Mouse (Mus musculus) spleen, adult 2 months (tissue): Measurements from ENCODE around the gene 4632433K11Rik.

Source experiments
- CTCF ChIP-seq: fragments of 200-500 bp; IDR thresholded peaks from 2 replicates; pipeline ENCODE4 v1.5.1; 2011; ENCODE audit warnings: mild to moderate bottlenecking, inconsistent platforms; ENCODE audit not compliant: insufficient read depth, insufficient read length, insufficient replicate concordance; ENCODE audit errors: extremely low read depth
- POLR2A ChIP-seq: fragments of 200-500 bp; IDR thresholded peaks from 2 replicates; pipeline ENCODE4 v1.6.1; 2011; ENCODE audit warnings: low read depth, low read length, inconsistent platforms

DNA sequence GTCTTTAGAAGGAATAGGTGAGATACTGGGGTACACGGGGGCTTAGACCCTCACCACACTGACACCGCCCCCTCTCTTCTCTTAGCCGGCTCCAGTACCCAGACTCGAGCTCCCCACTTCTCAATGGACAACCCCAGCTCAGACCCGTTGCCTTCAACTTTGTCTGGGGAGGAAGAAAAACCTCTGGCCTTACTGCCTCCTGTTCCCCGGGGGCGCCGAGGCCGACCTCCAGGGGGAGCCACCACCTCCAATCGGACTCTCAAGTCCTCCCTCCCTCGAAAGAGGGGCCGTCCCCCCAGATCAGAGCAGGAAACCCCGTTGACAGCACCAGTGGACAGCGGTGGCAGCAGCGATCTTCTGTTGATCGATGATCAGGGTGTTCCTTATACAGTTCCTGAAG is 16.6 kb upstream of the 4632433K11Rik start:
- TF ChIP-seq CTCF (no peak), POLR2A (no peak)
